Mouse (Mus musculus) neural tube, embryonic 12.5 days (tissue): ENCODE data around the gene Fam181a. TPM values are rescaled to one million over a fixed set of nuclear protein-coding genes. Genes with fewer than 3 reads are reported as not detected.
A peak's percentile ranks its signal among the peaks of the same experiment; 100 is the strongest.

Experiments
- ATAC-seq: fragments of 200-750 bp; cut with Nextera tagmentation; 2 replicates; pipeline ENCODE4 v1.8.0; 2017; ENCODE audit warnings: low read depth, mild to moderate bottlenecking, moderate TSS enrichment, moderate library complexity; ENCODE audit not compliant: low FRiP score
- H3K27ac ChIP-seq: fragments of 300-500 bp; sonication (generic); 2 replicates; pipeline ENCODE4 v1.5.1; 2016
- H3K27me3 ChIP-seq: fragments of 300-500 bp; sonication (generic); replicated peaks from 2 replicates; pipeline ENCODE4 v1.6.1; 2016; ENCODE audit warnings: mild to moderate bottlenecking
- H3K36me3 ChIP-seq: fragments of 300-500 bp; sonication (generic); 2 replicates; pipeline ENCODE4 v1.6.1; 2016; ENCODE audit warnings: mild to moderate bottlenecking
- H3K4me1 ChIP-seq: fragments of 300-500 bp; sonication (generic); 2 replicates; pipeline ENCODE4 v1.6.1; 2016
- H3K4me2 ChIP-seq: fragments of 300-500 bp; sonication (generic); replicated peaks from 2 replicates; pipeline ENCODE4 v1.6.1; 2016; ENCODE audit warnings: mild to moderate bottlenecking
- H3K4me3 ChIP-seq: fragments of 300-500 bp; sonication (generic); 2 replicates; pipeline ENCODE4 v1.5.1; 2016
- H3K9ac ChIP-seq: fragments of 300-500 bp; sonication (generic); 2 replicates; pipeline ENCODE4 v1.6.1; 2016; ENCODE audit warnings: mild to moderate bottlenecking
- H3K9me3 ChIP-seq: fragments of 300-500 bp; sonication (generic); 2 replicates; pipeline ENCODE4 v1.6.1; 2016; ENCODE audit warnings: mild to moderate bottlenecking
- WGBS: fragments of 180-500 bp; shearing (Covaris S2); methylation state at CpG from one replicate; pipeline ENCODE4 v1.1.7; 2016; 5-methylcytosine and 5-hydroxymethylcytosine counted together
- polyA plus RNA-seq: library from polyadenylated mRNA; unstranded; fragments of >200 nt; fragmentation: Nextera tagmentation; extraction: Ambion mirVana; gene quantifications from 2 replicates; pipeline ENCODE4 v1.2.1, GENCODE M21; 2016

The Fam181a gene
- polyA plus RNA-seq, 1 experiment from 2014 or later: 21.3 TPM

- H3K9ac ChIP-seq: no peak overlapping the region
- 86% methylated on average over 3 of the region's 3 CpGs for WGBS
- H3K4me1 ChIP-seq: 0 out of 2 replicates have a peak, but pooled peaks cover 4% of the 10 kb centered on the region
- H3K27me3 ChIP-seq: no peaks in the 10 kb centered on the region
- no peaks in the 10 kb centered on the region for H3K9me3 ChIP-seq
- ATAC-seq: no peak
- H3K4me3 ChIP-seq: no peak overlapping the region
- no peak overlapping the region for H3K27ac ChIP-seq
- H3K36me3 ChIP-seq: no peaks in the 10 kb centered on the region
- no peak overlapping the region for H3K4me2 ChIP-seq
These were observed 18.4 kb upstream of the Fam181a start for GRCm38 (mm10) chr12:103292366-103292765.

- Histone ChIP-seq H3K27me3 (no peaks in the 10 kb centered on the region; the same call in 1 of the 2 replicates), H3K4me2 (no peak overlapping the region), H3K4me1 (0 out of 2 replicates have a peak, but pooled peaks cover 4% of the 10 kb centered on the region), H3K36me3 (no peaks in the 10 kb centered on the region), H3K4me3 (no peak overlapping the region), H3K9ac (no peak overlapping the region), H3K27ac (no peak overlapping the region), H3K9me3 (no peaks in the 10 kb centered on the region)
- no peak for ATAC-seq
- WGBS: 18% methylated on average over 4 of the region's 4 CpGs
These were observed 14.5 kb upstream of the Fam181a start for GRCm38 (mm10) chr12:103296292-103296691.

- no peak overlapping the region for H3K4me3 ChIP-seq
- 0 out of 2 replicates have a peak, but pooled peaks cover 4% of the 10 kb centered on the region for H3K4me1 ChIP-seq
- ATAC-seq: no peak
- H3K36me3 ChIP-seq: no peaks in the 10 kb centered on the region
- H3K27ac ChIP-seq: no peak overlapping the region
- no peaks in the 10 kb centered on the region for H3K9me3 ChIP-seq
- no peak overlapping the region for H3K9ac ChIP-seq
- 62% methylated on average over 9 of the region's 9 CpGs for WGBS
- no peak overlapping the region for H3K4me2 ChIP-seq
- H3K27me3 ChIP-seq: no peaks in the 10 kb centered on the region; the same call in 1 of the 2 replicates
These were observed 10.3 kb upstream of the Fam181a start for GRCm38 (mm10) chr12:103300493-103300892.

- Histone ChIP-seq H3K9ac (no peak overlapping the region), H3K4me3 (no peak overlapping the region), H3K4me1 (no peaks in the 10 kb centered on the region), H3K4me2 (no peak overlapping the region), H3K27me3 (no peaks in the 10 kb centered on the region; the same call in 1 of the 2 replicates), H3K36me3 (no peaks in the 10 kb centered on the region), H3K27ac (no peak overlapping the region), H3K9me3 (no peaks in the 10 kb centered on the region)
- ATAC-seq: no peak
- WGBS: 52% methylated on average over 2 of the region's 2 CpGs
These were observed 9.1 kb upstream of the Fam181a start for GRCm38 (mm10) chr12:103301645-103302044.

- Histone ChIP-seq H3K27me3 (no peaks in the 10 kb centered on the region; the same call in 1 of the 2 replicates), H3K4me2 (no peak overlapping the region), H3K9ac (no peak overlapping the region), H3K9me3 (no peaks in the 10 kb centered on the region), H3K4me3 (no peak overlapping the region), H3K27ac (no peak overlapping the region), H3K36me3 (no peaks in the 10 kb centered on the region), H3K4me1 (no peaks in the 10 kb centered on the region)
- no peak for ATAC-seq
- 94% methylated on average over 1 of the region's 1 CpGs for WGBS
These were observed 7.8 kb upstream of the Fam181a start for GRCm38 (mm10) chr12:103302960-103303359.

- H3K4me2 ChIP-seq: no peak overlapping the region
- H3K4me1 ChIP-seq: no peaks in the 10 kb centered on the region
- no peaks in the 10 kb centered on the region for H3K27me3 ChIP-seq
- H3K9me3 ChIP-seq: no peaks in the 10 kb centered on the region
- ATAC-seq: no peak
- no peaks in the 10 kb centered on the region for H3K36me3 ChIP-seq
- H3K27ac ChIP-seq: no peak overlapping the region
- 35% methylated on average over 2 of the region's 2 CpGs for WGBS
- no peak overlapping the region for H3K4me3 ChIP-seq
- H3K9ac ChIP-seq: no peak overlapping the region
These were observed 4.6 kb upstream of the Fam181a start for GRCm38 (mm10) chr12:103306224-103306623.

- Histone ChIP-seq H3K9ac (no peak overlapping the region), H3K27ac (no peak overlapping the region), H3K4me1 (no peaks in the 10 kb centered on the region), H3K4me3 (no peak overlapping the region), H3K9me3 (no peaks in the 10 kb centered on the region), H3K27me3 (no peaks in the 10 kb centered on the region), H3K4me2 (no peak overlapping the region), H3K36me3 (no peaks in the 10 kb centered on the region)
- 23% methylated on average over 3 of the region's 3 CpGs for WGBS
- ATAC-seq: no peak
These were observed 4.1 kb upstream of the Fam181a start for GRCm38 (mm10) chr12:103306720-103307119.

GRCm38 (mm10) chr12:103311921-103312320 lies 1.1 kb downstream of the Fam181a start:
- WGBS: 87% methylated on average over 8 of the region's 8 CpGs
- peaks cover 46% of the 10 kb centered on the region for H3K4me1 ChIP-seq
- no peak overlapping the region for H3K4me2 ChIP-seq
- peaks cover 3% of the 10 kb centered on the region; the same call in 1 of the 2 replicates for H3K27me3 ChIP-seq
- no peaks in the 10 kb centered on the region for H3K36me3 ChIP-seq
- no peak overlapping the region for H3K9ac ChIP-seq
- H3K27ac ChIP-seq: no peak overlapping the region
- H3K9me3 ChIP-seq: no peaks in the 10 kb centered on the region
- no peak overlapping the region for H3K4me3 ChIP-seq
- no peak for ATAC-seq

GRCm38 (mm10) chr12:103313274-103313673 lies 2.5 kb downstream of the Fam181a start:
- WGBS: 53% methylated on average over 6 of the region's 6 CpGs
- Histone ChIP-seq H3K36me3 (no peaks in the 10 kb centered on the region), H3K9ac (no peak overlapping the region), H3K27me3 (peaks cover 3% of the 10 kb centered on the region; the same call in 1 of the 2 replicates), H3K27ac (peak overlapping the region; percentile 3; the same call in 1 of the 2 replicates), H3K4me1 (peaks cover 46% of the 10 kb centered on the region), H3K4me3 (no peak overlapping the region), H3K4me2 (peak overlapping the region; percentile 66), H3K9me3 (no peaks in the 10 kb centered on the region)
- 0 out of 2 replicates have a peak, but pooled peaks have one; percentile 0 for ATAC-seq

GRCm38 (mm10) chr12:103313871-103314639 lies 3.3 kb downstream of the Fam181a start:
- Histone ChIP-seq H3K9ac (no peak overlapping the region), H3K36me3 (no peaks in the 10 kb centered on the region), H3K9me3 (no peaks in the 10 kb centered on the region), H3K4me3 (no peak overlapping the region), H3K27me3 (peaks cover 3% of the 10 kb centered on the region; the same call in 1 of the 2 replicates), H3K4me2 (peak overlapping the region; percentile 66), H3K4me1 (peaks cover 46% of the 10 kb centered on the region), H3K27ac (peak overlapping the region; percentile 43; the same call in 1 of the 2 replicates)
- 13% methylated on average over 21 of the region's 21 CpGs for whole genome bisulfite sequencing
- peak; percentile 75 for ATAC-seq

- H3K4me2 ChIP-seq: peak overlapping the region; percentile 66
- H3K4me1 ChIP-seq: peaks cover 46% of the 10 kb centered on the region
- H3K4me3 ChIP-seq: peak overlapping the region; percentile 40
- H3K36me3 ChIP-seq: no peaks in the 10 kb centered on the region
- peaks cover 3% of the 10 kb centered on the region; the same call in 1 of the 2 replicates for H3K27me3 ChIP-seq
- peak; percentile 80 for ATAC-seq
- WGBS: 2% methylated on average over 25 of the region's 25 CpGs
- no peaks in the 10 kb centered on the region for H3K9me3 ChIP-seq
- peak overlapping the region; percentile 78; the same call in 1 of the 2 replicates for H3K27ac ChIP-seq
- peak overlapping the region; percentile 51; the same call in 1 of the 2 replicates for H3K9ac ChIP-seq
These were observed 4.0 kb downstream of the Fam181a start for GRCm38 (mm10) chr12:103314640-103315361.
